Mouse (Mus musculus) forebrain, embryonic 16.5 days (tissue): Measurements from ENCODE around the gene Cfap46. TPM values are rescaled to one million over a fixed set of nuclear protein-coding genes. Genes with fewer than 3 reads are reported as not detected.

Experiments
- ATAC-seq: fragments of 200-750 bp; cut with Nextera tagmentation; 2 replicates; pipeline ENCODE4 v1.8.0; 2017; ENCODE audit warnings: mild to moderate bottlenecking, moderate library complexity
- H3K27ac ChIP-seq: fragments of 300-500 bp; sonication (generic); 2 replicates; pipeline ENCODE4 v1.5.1; 2014; ENCODE audit warnings: low read length, control low read depth
- H3K27me3 ChIP-seq: fragments of 300-500 bp; sonication (generic); replicated peaks from 2 replicates; pipeline ENCODE4 v1.6.1; 2014; ENCODE audit warnings: low read length; ENCODE audit not compliant: control insufficient read depth, insufficient read depth
- H3K36me3 ChIP-seq: fragments of 300-500 bp; sonication (generic); 2 replicates; pipeline ENCODE4 v1.6.1; 2014; ENCODE audit not compliant: control insufficient read depth, insufficient read depth
- H3K4me1 ChIP-seq: fragments of 300-500 bp; sonication (generic); replicated peaks from 2 replicates; pipeline ENCODE4 v1.6.1; 2014; ENCODE audit warnings: low read length; ENCODE audit not compliant: control insufficient read depth, insufficient read depth
- H3K4me2 ChIP-seq: fragments of 300-500 bp; sonication (generic); 2 replicates; pipeline ENCODE4 v1.6.1; 2014; ENCODE audit warnings: mild to moderate bottlenecking, low read length, control low read depth
- H3K4me3 ChIP-seq: fragments of 300-500 bp; sonication (generic); replicated peaks from 2 replicates; pipeline ENCODE4 v1.5.1; 2014; ENCODE audit warnings: mild to moderate bottlenecking, low read length, control low read depth
- H3K9ac ChIP-seq: fragments of 300-500 bp; sonication (generic); replicated peaks from 2 replicates; pipeline ENCODE4 v1.6.1; 2014; ENCODE audit warnings: low read depth, low read length, control low read depth
- H3K9me3 ChIP-seq: fragments of 300-500 bp; sonication (generic); 2 replicates; pipeline ENCODE4 v1.6.1; 2016; ENCODE audit warnings: low read length; ENCODE audit not compliant: control insufficient read depth
- WGBS: fragments of 180-500 bp; shearing (Covaris S2); extraction: QIAGEN DNeasy Blood & Tissue Kit; methylation state at CpG from one replicate; pipeline ENCODE4 v1.1.7; 2014; 5-methylcytosine and 5-hydroxymethylcytosine counted together
- polyA plus RNA-seq: library from polyadenylated mRNA; unstranded; fragments of >200 nt; fragmentation: Nextera tagmentation; extraction: Ambion mirVana; gene quantifications from 2 replicates; pipeline ENCODE4 v1.2.1, GENCODE M21; 2015

Cfap46 gene
- polyA plus RNA-seq, 1 experiment from 2014 or later = 1.9 TPM

DNA sequence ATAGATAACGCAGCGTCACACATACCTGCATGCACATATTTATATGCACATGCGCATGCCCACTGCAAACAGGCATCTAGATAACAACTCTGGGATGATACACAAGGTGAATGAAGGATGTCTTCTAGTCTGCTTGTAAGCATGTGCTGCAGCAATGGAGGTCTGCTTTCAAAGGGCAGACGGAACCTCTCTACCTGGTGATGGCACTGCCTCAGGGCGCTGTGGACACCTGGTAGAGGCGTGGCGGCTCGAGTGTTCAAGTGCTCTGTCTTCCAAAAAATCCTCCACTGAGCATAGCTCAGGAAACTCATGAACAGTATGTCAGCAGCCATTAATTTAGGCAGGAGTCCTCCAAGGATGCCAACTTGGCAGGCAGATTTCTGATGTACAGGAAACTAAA lies 22.2 kb upstream of the Cfap46 start:
- ATAC-seq = no peak
- H3K4me2 ChIP-seq = no peak overlapping the region
- H3K36me3 ChIP-seq = no peaks in the 10 kb centered on the region
- H3K4me1 ChIP-seq = 0 out of 2 replicates have a peak, but pooled peaks cover 7% of the 10 kb centered on the region
- no peak overlapping the region for H3K27ac ChIP-seq
- H3K9me3 ChIP-seq = 0 out of 2 replicates have a peak, but pooled peaks cover 2% of the 10 kb centered on the region
- no peak overlapping the region for H3K4me3 ChIP-seq
- no peak overlapping the region for H3K9ac ChIP-seq
- H3K27me3 ChIP-seq = no peaks in the 10 kb centered on the region
- WGBS = 89% methylated on average over 8 of the region's 8 CpGs

- Histone ChIP-seq H3K4me1 (0 out of 2 replicates have a peak, but pooled peaks cover 7% of the 10 kb centered on the region), H3K9ac (no peak overlapping the region), H3K27me3 (no peaks in the 10 kb centered on the region)
These were observed 21.5 kb upstream of the Cfap46 start for GRCm38 (mm10) chr7:139705081-139705480.

DNA sequence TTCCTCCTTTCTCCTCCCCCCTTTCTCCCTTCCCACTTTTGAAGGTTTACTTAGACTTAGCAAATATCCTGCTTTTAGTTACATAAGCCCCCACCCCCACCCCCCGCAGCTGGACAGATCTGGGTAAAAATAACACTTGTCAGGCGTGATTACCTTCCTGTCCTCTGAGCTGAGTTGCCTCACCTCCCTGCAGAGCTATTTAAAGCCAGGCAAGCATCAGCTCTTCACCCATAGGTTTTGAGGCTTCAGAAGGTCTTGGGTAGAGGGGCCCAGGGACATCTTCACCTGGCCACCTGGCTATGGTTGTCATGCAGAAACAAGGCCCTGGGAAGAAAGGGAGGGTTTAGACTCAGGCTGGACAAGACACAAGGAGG lies 20.2 kb upstream of the Cfap46 start:
- Histone ChIP-seq H3K9ac (no peak overlapping the region), H3K4me2 (no peak overlapping the region), H3K4me1 (0 out of 2 replicates have a peak, but pooled peaks cover 7% of the 10 kb centered on the region), H3K27ac (no peak overlapping the region), H3K36me3 (no peaks in the 10 kb centered on the region), H3K9me3 (no peaks in the 10 kb centered on the region), H3K4me3 (no peak overlapping the region), H3K27me3 (no peaks in the 10 kb centered on the region)
- 30% methylated on average over 2 of the region's 2 CpGs for WGBS
- 0 out of 2 replicates have a peak, but pooled peaks have one; percentile 8 for ATAC-seq

More at GRCm38 (mm10) chr7:139705081-139705480, 21.5 kb upstream of the Cfap46 start:
- ATAC-seq = no peak
- Histone ChIP-seq H3K36me3 (no peaks in the 10 kb centered on the region), H3K4me3 (no peak overlapping the region), H3K4me2 (no peak overlapping the region), H3K27ac (no peak overlapping the region), H3K9me3 (0 out of 2 replicates have a peak, but pooled peaks cover 2% of the 10 kb centered on the region)
- 80% methylated on average over 4 of the region's 4 CpGs for WGBS

GRCm38 (mm10) chr7:139703146-139703825 lies 19.7 kb upstream of the Cfap46 start:
- no peaks in the 10 kb centered on the region for H3K27me3 ChIP-seq
- H3K4me3 ChIP-seq = no peak overlapping the region
- ATAC-seq = peak; percentile 85
- no peak overlapping the region for H3K4me2 ChIP-seq
- H3K4me1 ChIP-seq = 0 out of 2 replicates have a peak, but pooled peaks cover 7% of the 10 kb centered on the region
- no peak overlapping the region for H3K27ac ChIP-seq
- no peaks in the 10 kb centered on the region for H3K9me3 ChIP-seq
- no peaks in the 10 kb centered on the region for H3K36me3 ChIP-seq
- H3K9ac ChIP-seq = no peak overlapping the region
- 35% methylated on average over 6 of the region's 6 CpGs for WGBS

- ATAC-seq = no peak
- Histone ChIP-seq H3K27me3 (no peaks in the 10 kb centered on the region), H3K4me2 (no peak overlapping the region), H3K4me3 (no peak overlapping the region), H3K27ac (no peak overlapping the region), H3K4me1 (0 out of 2 replicates have a peak, but pooled peaks cover 6% of the 10 kb centered on the region), H3K9ac (no peak overlapping the region), H3K9me3 (no peaks in the 10 kb centered on the region), H3K36me3 (no peaks in the 10 kb centered on the region)
- WGBS = 29% methylated on average over 6 of the region's 6 CpGs
These were observed 18.2 kb upstream of the Cfap46 start for GRCm38 (mm10) chr7:139701651-139702301.

GRCm38 (mm10) chr7:139692641-139693294 lies 9.2 kb upstream of the Cfap46 start:
- H3K9me3 ChIP-seq = no peaks in the 10 kb centered on the region
- no peak for ATAC-seq
- H3K36me3 ChIP-seq = no peaks in the 10 kb centered on the region
- no peak overlapping the region for H3K4me3 ChIP-seq
- H3K27me3 ChIP-seq = no peaks in the 10 kb centered on the region
- H3K4me1 ChIP-seq = no peaks in the 10 kb centered on the region
- 85% methylated on average over 4 of the region's 4 CpGs for WGBS
- no peak overlapping the region for H3K27ac ChIP-seq
- no peak overlapping the region for H3K4me2 ChIP-seq
- H3K9ac ChIP-seq = no peak overlapping the region

DNA sequence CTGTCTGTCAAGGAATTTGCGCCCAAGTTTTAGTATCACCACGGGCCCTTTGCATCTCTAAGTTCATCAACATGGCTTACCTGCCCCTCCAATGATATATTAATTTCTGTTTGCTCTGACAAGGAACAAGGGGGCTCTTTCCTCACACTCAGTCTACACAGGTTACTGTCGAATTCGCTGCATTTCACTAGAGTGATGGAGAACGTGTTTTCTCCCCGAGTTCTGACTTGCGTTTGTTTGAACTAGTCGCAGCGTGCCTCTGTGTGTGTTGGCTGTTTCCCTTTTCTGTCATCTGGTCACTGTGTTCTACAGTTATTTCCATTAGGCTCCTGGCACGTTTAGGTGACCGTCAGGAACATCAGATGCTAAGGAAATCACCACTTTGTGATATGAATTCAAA lies 8.6 kb upstream of the Cfap46 start:
- H3K4me3 ChIP-seq = no peak overlapping the region
- H3K9me3 ChIP-seq = no peaks in the 10 kb centered on the region
- 92% methylated on average over 11 of the region's 11 CpGs for WGBS
- H3K36me3 ChIP-seq = no peaks in the 10 kb centered on the region
- H3K4me1 ChIP-seq = no peaks in the 10 kb centered on the region
- H3K4me2 ChIP-seq = no peak overlapping the region
- no peak overlapping the region for H3K9ac ChIP-seq
- no peak for ATAC-seq
- no peaks in the 10 kb centered on the region for H3K27me3 ChIP-seq
- H3K27ac ChIP-seq = no peak overlapping the region

GRCm38 (mm10) chr7:139685336-139685735 lies 1.7 kb upstream of the Cfap46 start:
- no peak overlapping the region for H3K9ac ChIP-seq
- H3K9me3 ChIP-seq = no peaks in the 10 kb centered on the region
- ATAC-seq = no peak
- H3K4me3 ChIP-seq = no peak overlapping the region
- no peak overlapping the region for H3K4me2 ChIP-seq
- no peaks in the 10 kb centered on the region for H3K27me3 ChIP-seq
- H3K27ac ChIP-seq = no peak overlapping the region
- H3K4me1 ChIP-seq = peaks cover 16% of the 10 kb centered on the region
- no peaks in the 10 kb centered on the region for H3K36me3 ChIP-seq

DNA sequence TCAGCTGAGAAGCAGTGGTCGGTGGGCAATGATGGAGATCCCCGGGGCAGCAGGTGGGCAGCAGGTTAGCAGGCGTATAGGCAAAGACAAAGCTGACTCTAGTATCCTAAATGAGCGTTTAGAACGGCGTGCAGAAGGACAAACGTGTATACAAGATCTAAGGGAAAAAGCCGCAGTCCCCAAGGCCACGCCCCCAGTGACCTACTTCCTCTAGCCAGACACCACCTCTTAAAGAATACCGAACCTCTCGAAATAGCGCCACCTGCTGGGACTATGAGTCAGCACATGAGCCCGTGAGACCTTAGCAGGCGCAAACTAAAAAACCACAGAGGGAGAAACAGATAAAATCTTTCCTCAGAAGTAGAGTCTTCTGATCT lies 924 bp upstream of the Cfap46 start:
- 0% methylated on average over 14 of the region's 14 CpGs for WGBS
- Histone ChIP-seq H3K9me3 (no peaks in the 10 kb centered on the region), H3K27ac (peak overlapping the region; percentile 51; the same call in 1 of the 2 replicates), H3K4me3 (peak overlapping the region; percentile 59), H3K4me1 (peaks cover 16% of the 10 kb centered on the region), H3K4me2 (peak overlapping the region; percentile 68), H3K27me3 (no peaks in the 10 kb centered on the region), H3K36me3 (no peaks in the 10 kb centered on the region), H3K9ac (peak overlapping the region; percentile 59)
- peak; percentile 90 for ATAC-seq
